Mouse (Mus musculus): ENCODE data around the gene Kifc3. TPM values are rescaled to one million over a fixed set of nuclear protein-coding genes. Genes with fewer than 3 reads are reported as not detected.

Kifc3 gene
- polyA plus RNA-seq, 1 experiment from 2014 or later, result 28.6 TPM

- no peaks in the 10 kb centered on the region for H3K9me3 ChIP-seq
- H3K27ac ChIP-seq, result no peak overlapping the region
- H3K9ac ChIP-seq, result no peak overlapping the region
- no peaks in the 10 kb centered on the region for H3K27me3 ChIP-seq (replicated peaks)
- ATAC-seq, result no peak
- H3K4me3 ChIP-seq (replicated peaks), result no peak overlapping the region
- H3K36me3 ChIP-seq, result no peaks in the 10 kb centered on the region
- H3K4me1 ChIP-seq (replicated peaks), result peaks cover 50% of the 10 kb centered on the region
- no peak overlapping the region for H3K4me2 ChIP-seq (replicated peaks)
- WGBS, result 52% methylated on average over 1 of the region's 1 CpGs
Measured at GRCm38 (mm10) chr8:95139051-95139365, 63.6 kb downstream of the Kifc3 start.

- 0 out of 2 replicates have a peak overlapping the region, but pooled peaks have one; percentile 24 for H3K27ac ChIP-seq
- 20% methylated on average over 6 of the region's 6 CpGs for WGBS
- peak overlapping the region; percentile 69 for H3K4me2 ChIP-seq (replicated peaks)
- H3K36me3 ChIP-seq, result no peaks in the 10 kb centered on the region
- H3K27me3 ChIP-seq (replicated peaks), result no peaks in the 10 kb centered on the region
- peak overlapping the region; percentile 3 for H3K9ac ChIP-seq
- ATAC-seq, result 0 out of 2 replicates have a peak, but pooled peaks have one; percentile 4
- H3K9me3 ChIP-seq, result no peaks in the 10 kb centered on the region
- H3K4me1 ChIP-seq (replicated peaks), result peaks cover 49% of the 10 kb centered on the region
- H3K4me3 ChIP-seq (replicated peaks), result peak overlapping the region; percentile 28
Measured at GRCm38 (mm10) chr8:95138341-95139050, 64.1 kb downstream of the Kifc3 start.

GRCm38 (mm10) chr8:95137641-95138098, 64.9 kb downstream of the Kifc3 start:
- H3K4me2 ChIP-seq (replicated peaks), result peak overlapping the region; percentile 69
- H3K27ac ChIP-seq, result 0 out of 2 replicates have a peak overlapping the region, but pooled peaks have one; percentile 24
- peak; percentile 76 for ATAC-seq
- no peaks in the 10 kb centered on the region for H3K27me3 ChIP-seq (replicated peaks)
- H3K9me3 ChIP-seq, result no peaks in the 10 kb centered on the region
- H3K4me3 ChIP-seq (replicated peaks), result peak overlapping the region; percentile 28
- H3K36me3 ChIP-seq, result no peaks in the 10 kb centered on the region
- 3% methylated on average over 28 of the region's 28 CpGs for WGBS
- peak overlapping the region; percentile 3 for H3K9ac ChIP-seq
- peaks cover 41% of the 10 kb centered on the region for H3K4me1 ChIP-seq (replicated peaks)

- H3K9me3 ChIP-seq, result no peaks in the 10 kb centered on the region
- H3K36me3 ChIP-seq, result no peaks in the 10 kb centered on the region
- 35% methylated on average over 12 of the region's 12 CpGs for WGBS
- peak overlapping the region; percentile 69 for H3K4me2 ChIP-seq (replicated peaks)
- peak overlapping the region; percentile 28; the same call in 1 of the 2 replicates for H3K4me3 ChIP-seq (replicated peaks)
- peak; percentile 1; the same call in 1 of the 2 replicates for ATAC-seq
- peaks cover 39% of the 10 kb centered on the region for H3K4me1 ChIP-seq (replicated peaks)
- no peaks in the 10 kb centered on the region for H3K27me3 ChIP-seq (replicated peaks)
- H3K27ac ChIP-seq, result 0 out of 2 replicates have a peak overlapping the region, but pooled peaks have one; percentile 24
- no peak overlapping the region for H3K9ac ChIP-seq
Measured at GRCm38 (mm10) chr8:95137201-95137600, 65.4 kb downstream of the Kifc3 start.

- Histone ChIP-seq H3K27ac (no peak overlapping the region), H3K4me3 (replicated peaks) (no peak overlapping the region), H3K9ac (no peak overlapping the region), H3K4me1 (replicated peaks) (peaks cover 31% of the 10 kb centered on the region), H3K27me3 (replicated peaks) (no peaks in the 10 kb centered on the region), H3K36me3 (no peaks in the 10 kb centered on the region), H3K4me2 (replicated peaks) (no peak overlapping the region), H3K9me3 (no peaks in the 10 kb centered on the region)
- ATAC-seq, result no peak
- 81% methylated on average over 3 of the region's 3 CpGs for WGBS
Measured at GRCm38 (mm10) chr8:95136218-95136617, 66.4 kb downstream of the Kifc3 start.

- WGBS, result 55% methylated on average over 3 of the region's 3 CpGs
Measured at GRCm38 (mm10) chr8:95135242-95135641, 67.4 kb downstream of the Kifc3 start.

GRCm38 (mm10) chr8:95134186-95134585, 68.4 kb downstream of the Kifc3 start:
- Histone ChIP-seq H3K4me2 (replicated peaks) (no peak overlapping the region), H3K4me1 (replicated peaks) (peaks cover 25% of the 10 kb centered on the region), H3K9me3 (no peaks in the 10 kb centered on the region), H3K9ac (no peak overlapping the region), H3K27ac (no peak overlapping the region), H3K27me3 (replicated peaks) (no peaks in the 10 kb centered on the region), H3K4me3 (replicated peaks) (no peak overlapping the region), H3K36me3 (no peaks in the 10 kb centered on the region)
- ATAC-seq, result no peak
- WGBS, result 89% methylated on average over 2 of the region's 2 CpGs

More at GRCm38 (mm10) chr8:95135242-95135641, 67.4 kb downstream of the Kifc3 start:
- Histone ChIP-seq H3K4me3 (replicated peaks) (no peak overlapping the region), H3K4me1 (replicated peaks) (peaks cover 25% of the 10 kb centered on the region), H3K4me2 (replicated peaks) (no peak overlapping the region), H3K27me3 (replicated peaks) (no peaks in the 10 kb centered on the region), H3K36me3 (no peaks in the 10 kb centered on the region), H3K9ac (no peak overlapping the region), H3K9me3 (no peaks in the 10 kb centered on the region), H3K27ac (no peak overlapping the region)
- no peak for ATAC-seq

GRCm38 (mm10) chr8:95131983-95132382, 70.6 kb downstream of the Kifc3 start:
- H3K27ac ChIP-seq, result no peak overlapping the region
- ATAC-seq, result no peak
- WGBS, result 81% methylated on average over 5 of the region's 5 CpGs
- H3K4me2 ChIP-seq (replicated peaks), result no peak overlapping the region
- H3K9me3 ChIP-seq, result no peaks in the 10 kb centered on the region
- H3K9ac ChIP-seq, result no peak overlapping the region
- H3K4me1 ChIP-seq (replicated peaks), result peaks cover 6% of the 10 kb centered on the region
- no peaks in the 10 kb centered on the region for H3K27me3 ChIP-seq (replicated peaks)
- H3K36me3 ChIP-seq, result 0 out of 2 replicates have a peak, but pooled peaks cover 3% of the 10 kb centered on the region
- H3K4me3 ChIP-seq (replicated peaks), result no peak overlapping the region

- Histone ChIP-seq H3K9ac (no peak overlapping the region), H3K9me3 (no peaks in the 10 kb centered on the region), H3K36me3 (0 out of 2 replicates have a peak, but pooled peaks cover 3% of the 10 kb centered on the region), H3K4me2 (replicated peaks) (no peak overlapping the region), H3K4me3 (replicated peaks) (no peak overlapping the region), H3K27ac (no peak overlapping the region), H3K4me1 (replicated peaks) (peaks cover 5% of the 10 kb centered on the region; the same call in 1 of the 2 replicates), H3K27me3 (replicated peaks) (no peaks in the 10 kb centered on the region)
- peak; percentile 31; the same call in 1 of the 2 replicates for ATAC-seq
- WGBS, result 60% methylated on average over 15 of the region's 15 CpGs
Measured at GRCm38 (mm10) chr8:95130966-95131537, 71.6 kb downstream of the Kifc3 start.

- H3K9ac ChIP-seq, result no peak overlapping the region
- no peaks in the 10 kb centered on the region for H3K9me3 ChIP-seq
- H3K4me2 ChIP-seq (replicated peaks), result no peak overlapping the region
- no peak overlapping the region for H3K4me3 ChIP-seq (replicated peaks)
- H3K27ac ChIP-seq, result no peak overlapping the region
- H3K27me3 ChIP-seq (replicated peaks), result no peaks in the 10 kb centered on the region
- WGBS, result 83% methylated on average over 11 of the region's 11 CpGs
- H3K4me1 ChIP-seq (replicated peaks), result 0 out of 2 replicates have a peak, but pooled peaks cover 5% of the 10 kb centered on the region
- peak; percentile 27; the same call in 1 of the 2 replicates for ATAC-seq
- peaks cover 3% of the 10 kb centered on the region; the same call in 1 of the 2 replicates for H3K36me3 ChIP-seq
Measured at GRCm38 (mm10) chr8:95128750-95129260, 73.8 kb downstream of the Kifc3 start.

GRCm38 (mm10) chr8:95127658-95128057, 75.0 kb downstream of the Kifc3 start:
- no peak overlapping the region for H3K4me2 ChIP-seq (replicated peaks)
- H3K27me3 ChIP-seq (replicated peaks), result no peaks in the 10 kb centered on the region
- no peak for ATAC-seq
- H3K9me3 ChIP-seq, result no peaks in the 10 kb centered on the region
- 75% methylated on average over 9 of the region's 9 CpGs for WGBS
- no peak overlapping the region for H3K4me3 ChIP-seq (replicated peaks)
- no peak overlapping the region for H3K27ac ChIP-seq
- H3K36me3 ChIP-seq, result peaks cover 3% of the 10 kb centered on the region; the same call in 1 of the 2 replicates
- H3K9ac ChIP-seq, result no peak overlapping the region
- 0 out of 2 replicates have a peak, but pooled peaks cover 5% of the 10 kb centered on the region for H3K4me1 ChIP-seq (replicated peaks)

GRCm38 (mm10) chr8:95126497-95126896, 76.1 kb downstream of the Kifc3 start:
- no peak overlapping the region for H3K9ac ChIP-seq
- H3K4me1 ChIP-seq (replicated peaks), result 0 out of 2 replicates have a peak, but pooled peaks cover 5% of the 10 kb centered on the region
- no peak overlapping the region for H3K4me3 ChIP-seq (replicated peaks)
- ATAC-seq, result no peak
- 91% methylated on average over 11 of the region's 11 CpGs for WGBS
- no peaks in the 10 kb centered on the region for H3K27me3 ChIP-seq (replicated peaks)
- H3K9me3 ChIP-seq, result no peaks in the 10 kb centered on the region
- no peak overlapping the region for H3K27ac ChIP-seq
- H3K36me3 ChIP-seq, result peaks cover 3% of the 10 kb centered on the region; the same call in 1 of the 2 replicates
- H3K4me2 ChIP-seq (replicated peaks), result no peak overlapping the region

All from intestine, embryonic 15.5 days (tissue).